Mouse (Mus musculus): ENCODE measurements around the gene Senp3. TPM values are rescaled to one million over a fixed set of nuclear protein-coding genes. Genes with fewer than 3 reads are reported as not detected.
"Not testable (repeated sequence)": the region's sequence is repeated elsewhere in the genome, so short reads cannot be mapped to it uniquely, and the experiment has no call there.

Senp3 gene
- total RNA-seq, 1 experiment from 2014 or later = 71.6 TPM

GRCm38 (mm10) chr11:69655264-69656064, 26.4 kb downstream of the Senp3 start, which contains the start of gene Sox15:
Sox15 (plus strand) TSS chr11:69655314.
- peak; percentile 77 for DNase-seq

GRCm38 (mm10) chr11:69654760-69655159, 27.1 kb downstream of the Senp3 start:
- no peak for DNase-seq

DNA sequence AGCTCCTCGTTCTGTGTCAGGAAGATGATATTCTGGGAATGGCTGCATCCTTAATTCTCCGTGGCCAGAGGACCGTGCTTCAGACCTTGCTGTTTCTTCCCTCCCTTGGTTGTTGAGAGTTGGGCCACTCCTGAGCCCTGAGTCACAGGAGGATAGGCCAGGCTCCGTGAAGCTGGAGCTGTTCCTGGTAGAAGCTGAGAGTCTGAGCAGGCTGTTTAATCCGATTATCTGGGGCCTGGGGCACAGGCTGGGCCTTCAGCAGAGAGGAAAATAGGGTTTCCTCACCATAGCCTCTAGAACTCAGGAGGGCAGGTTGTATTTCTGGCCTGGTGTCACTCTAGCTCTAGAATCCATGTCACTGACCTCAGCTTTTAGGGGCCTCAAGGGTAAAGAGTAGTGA, 28.5 kb downstream of the Senp3 start:
- DNase-seq = peak; percentile 53

DNA sequence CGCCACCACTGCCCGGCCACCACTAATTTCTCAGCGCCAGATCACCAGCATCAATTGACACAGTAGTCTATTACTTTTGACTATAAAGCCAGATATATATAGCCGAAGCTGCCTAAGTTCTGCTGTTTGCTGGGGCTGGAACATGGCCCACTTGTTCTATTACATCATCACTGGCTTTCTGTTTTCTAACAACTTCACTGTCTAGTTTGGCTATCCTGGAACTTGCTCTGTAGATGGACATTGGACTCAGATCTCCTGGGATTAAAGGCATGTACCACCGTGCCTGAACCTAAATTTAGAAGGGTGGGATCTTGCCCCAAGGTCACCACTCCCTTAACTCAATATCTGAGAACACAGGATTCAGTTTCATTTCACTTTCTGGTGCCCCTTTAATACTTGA, 36.0 kb downstream of the Senp3 start:
- no peak for DNase-seq

- no peak for DNase-seq
These were observed 46.4 kb downstream of the Senp3 start for GRCm38 (mm10) chr11:69635471-69635870.

DNA sequence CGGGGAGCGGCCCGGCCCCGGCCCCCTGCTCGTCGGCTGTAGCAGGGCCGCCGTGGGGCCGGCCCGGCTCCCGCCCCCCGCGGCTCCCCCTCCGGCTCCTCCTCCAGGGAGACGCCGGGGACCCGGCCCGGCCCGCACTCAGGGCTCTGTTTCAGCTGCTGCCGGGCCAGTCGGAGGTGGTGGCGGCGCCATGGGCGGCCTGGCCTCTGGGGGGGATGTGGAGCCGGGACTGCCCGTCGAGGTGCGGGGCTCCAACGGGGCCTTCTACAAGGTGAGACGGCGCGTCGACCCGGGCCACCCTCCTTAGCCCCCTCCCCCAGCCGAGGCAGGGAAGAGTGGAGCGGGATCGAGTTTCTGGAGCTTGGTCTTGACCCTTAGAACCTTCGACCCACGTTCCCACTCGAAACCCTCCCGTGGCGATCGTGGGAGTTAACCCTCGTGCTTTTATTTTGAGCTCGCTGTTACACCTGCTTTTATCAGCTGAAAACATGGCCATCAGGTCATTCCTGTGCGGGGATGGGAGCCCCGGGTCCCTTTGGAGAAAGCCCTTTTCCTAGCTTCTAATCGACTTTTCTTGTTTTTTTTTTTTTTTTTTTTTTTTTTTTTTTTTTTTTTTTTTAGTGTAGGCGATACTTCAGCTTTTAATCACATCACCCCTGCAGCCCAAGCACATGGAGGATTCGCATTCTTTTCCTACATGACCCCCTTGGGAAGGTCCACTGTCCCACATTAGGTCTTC, 48.6 kb downstream of the Senp3 start:
- peak; percentile 86 for DNase-seq

- peak; percentile 100 for DNase-seq
These were observed 49.4 kb downstream of the Senp3 start, which contains the start of gene Fxr2 for GRCm38 (mm10) chr11:69632284-69633089. Fxr2 (plus strand) TSS chr11:69632990.

DNA sequence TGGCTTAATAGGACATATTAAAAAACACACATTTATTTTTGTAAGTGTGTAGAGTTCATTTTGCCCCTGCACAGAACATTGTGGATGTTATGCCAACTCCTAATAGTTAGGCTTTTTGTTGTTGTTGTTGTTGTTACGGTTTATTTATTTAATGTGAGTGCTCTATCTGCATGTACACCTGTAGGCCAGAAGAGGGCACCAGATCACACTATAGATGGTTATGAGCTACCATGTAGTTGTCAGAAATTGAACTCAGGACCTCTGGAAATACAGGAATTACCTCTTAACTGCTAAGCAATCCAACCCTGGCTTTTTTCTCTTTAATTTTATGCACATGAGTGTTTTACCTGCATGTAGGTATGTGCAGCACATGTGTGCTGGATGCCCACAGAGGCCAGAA, 52.1 kb downstream of the Senp3 start:
- no peak for DNase-seq

DNA sequence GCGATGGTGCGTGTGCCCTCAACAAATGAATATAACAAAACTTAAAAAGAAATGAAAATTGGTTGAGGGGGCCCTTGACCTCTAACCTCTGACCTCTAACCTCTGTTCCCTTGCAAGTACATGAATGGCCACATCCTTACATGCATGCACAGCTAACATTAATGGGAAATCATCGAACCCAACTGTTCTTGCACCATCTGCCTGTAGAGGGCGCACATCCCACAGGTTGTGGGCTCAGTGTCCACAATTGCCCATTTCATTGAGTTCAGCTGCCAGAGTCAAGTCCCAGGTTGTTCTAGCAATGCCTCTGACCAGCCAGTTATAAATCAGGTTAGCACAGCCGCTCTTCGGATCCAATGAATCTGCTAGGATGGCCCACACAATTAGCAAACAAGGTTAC, 53.6 kb downstream of the Senp3 start:
- DNase-seq = peak; percentile 82

- DNase-seq = not testable (repeated sequence)
These were observed 57.5 kb downstream of the Senp3 start for GRCm38 (mm10) chr11:69624339-69624738.

Small RNA genes within 50 kb of the gene (microRNA-seq; reads per million reads assigned to microRNA genes)
- gene Mir1934 = 4.2 to 4.3 reads per million in 2 experiments
- gene Mir467f = 0 reads per million in 2 experiments

Other genes with a start within 250 kb of the Senp3 start
- 0.22 and 0.49 TPM in 2 replicates for gene Dnah2, start 133.0 kb downstream of the Senp3 start, total RNA-seq (2021)
- gene Efnb3, start 121.9 kb downstream of the Senp3 start, total RNA-seq (2021) = 1.5 and 2.0 TPM in 2 replicates
- 9.2 and 10.1 TPM in 2 replicates for gene Wrap53, start 101.8 kb downstream of the Senp3 start, total RNA-seq (2021)
- gene Trp53, start 101.7 kb downstream of the Senp3 start, total RNA-seq (2021) = 66.4 and 78.4 TPM in 2 replicates
- gene Atp1b2, start 76.1 kb downstream of the Senp3 start, total RNA-seq (2021) = 37.4 and 39.7 TPM in 2 replicates
- gene Shbg, start 64.2 kb downstream of the Senp3 start, total RNA-seq (2021) = not detected in 2 replicates
- 7.9 and 8.2 TPM in 2 replicates for gene Sat2, start 60.1 kb downstream of the Senp3 start, total RNA-seq (2021)
- 75.5 and 84.3 TPM in 2 replicates for gene Fxr2, start 49.1 kb downstream of the Senp3 start, total RNA-seq (2021)
- gene Sox15, start 26.8 kb downstream of the Senp3 start, total RNA-seq (2021) = 0.45 TPM in 1 of 2 replicates, not detected in the other
- gene Mpdu1, start 19.4 kb downstream of the Senp3 start, total RNA-seq (2021) = 96.2 and 101 TPM in 2 replicates
- gene Cd68, start 15.9 kb downstream of the Senp3 start, total RNA-seq (2021) = 8.6 and 12.2 TPM in 2 replicates
- 642 and 752 TPM in 2 replicates for gene Eif4a1, start 9.7 kb downstream of the Senp3 start, total RNA-seq (2021)
- gene Tnfsf13, start 3.7 kb upstream of the Senp3 start, total RNA-seq (2021) = 2.7 and 4.0 TPM in 2 replicates
- gene Tnfsf12, start 13.8 kb upstream of the Senp3 start, total RNA-seq (2021) = 20.3 and 21.5 TPM in 2 replicates
- 3.9 and 4.6 TPM in 2 replicates for gene Tnfsfm13, start 14.0 kb upstream of the Senp3 start, total RNA-seq (2021)
- gene Polr2a, start 76.6 kb upstream of the Senp3 start, total RNA-seq (2021) = 78.0 and 84.0 TPM in 2 replicates
- not detected in 2 replicates for gene Slc35g3, start 79.9 kb upstream of the Senp3 start, total RNA-seq (2021)
- gene Zbtb4, start 83.8 kb upstream of the Senp3 start, total RNA-seq (2021) = 39.9 and 42.4 TPM in 2 replicates
- 2.4 and 3.2 TPM in 2 replicates for gene Chrnb1, start 113.9 kb upstream of the Senp3 start, total RNA-seq (2021)
- gene Fgf11, start 119.8 kb upstream of the Senp3 start, total RNA-seq (2021) = 3.5 and 3.8 TPM in 2 replicates
- gene Tmem102, start 123.5 kb upstream of the Senp3 start, total RNA-seq (2021) = 0.74 and 1.1 TPM in 2 replicates
- gene Gm39566, start 133.2 kb upstream of the Senp3 start, total RNA-seq (2021) = not detected in 2 replicates
- gene Spem2, start 136.4 kb upstream of the Senp3 start, total RNA-seq (2021) = not detected in 2 replicates
- 0.38 TPM in 1 of 2 replicates, not detected in the other for gene Spem1, start 140.1 kb upstream of the Senp3 start, total RNA-seq (2021)
- gene Nlgn2, start 155.7 kb upstream of the Senp3 start, total RNA-seq (2021) = 17.6 and 20.6 TPM in 2 replicates
- 114 and 128 TPM in 2 replicates for gene Tmem256, start 156.4 kb upstream of the Senp3 start, total RNA-seq (2021)
- 50.5 and 51.3 TPM in 2 replicates for gene Plscr3, start 164.3 kb upstream of the Senp3 start, total RNA-seq (2021)
- gene Tnk1, start 176.6 kb upstream of the Senp3 start, total RNA-seq (2021) = 0.30 TPM in 1 of 2 replicates, not detected in the other
- not detected in 2 replicates for gene Tmem95, start 195.9 kb upstream of the Senp3 start, total RNA-seq (2021)
- gene Kctd11, start 199.3 kb upstream of the Senp3 start, total RNA-seq (2021) = 4.1 and 4.4 TPM in 2 replicates
- gene Acap1, start 213.5 kb upstream of the Senp3 start, total RNA-seq (2021) = 2.1 and 14.4 TPM in 2 replicates
- gene 2810408A11Rik, start 218.9 kb upstream of the Senp3 start, total RNA-seq (2021) = 1.8 and 2.1 TPM in 2 replicates
- 45.9 and 48.8 TPM in 2 replicates for gene Neurl4, start 219.0 kb upstream of the Senp3 start, total RNA-seq (2021)
- gene Gps2, start 231.8 kb upstream of the Senp3 start, total RNA-seq (2021) = 52.3 and 57.3 TPM in 2 replicates
- 616 and 636 TPM in 2 replicates for gene Eif5a, start 239.9 kb upstream of the Senp3 start, total RNA-seq (2021)

All from adrenal gland, postnatal 14 days (tissue).